Mouse (Mus musculus) liver, adult 2 months (tissue): ENCODE measurements around the gene Cap2.

Experiments used
- CTCF ChIP-seq: fragments of 200-500 bp; IDR thresholded peaks from 2 replicates; pipeline ENCODE4 v1.5.1; 2011; ENCODE audit warnings: low read depth, low read length, control low read depth
- POLR2A ChIP-seq: fragments of 200-500 bp; IDR thresholded peaks from 2 replicates; pipeline ENCODE4 v1.6.1; 2011; ENCODE audit warnings: low read length, control low read depth; ENCODE audit not compliant: insufficient read depth; ENCODE audit errors: extremely low read depth

- TF ChIP-seq POLR2A (no peak), CTCF (no peak)
Observed at GRCm38 (mm10) chr13:46533342-46534129, 31.9 kb downstream of the Cap2 start.
